Mouse (Mus musculus) intestine, embryonic 15.5 days (tissue): ENCODE results near the gene Rtn4rl2. TPM values are rescaled to one million over a fixed set of nuclear protein-coding genes. Genes with fewer than 3 reads are reported as not detected.
A peak's percentile ranks its signal among the peaks of the same experiment; 100 is the strongest.

Experiments
- ATAC-seq: fragments of 200-750 bp; cut with Nextera tagmentation; 2 replicates; pipeline ENCODE4 v1.8.0; 2017; ENCODE audit warnings: moderate TSS enrichment, moderate library complexity
- H3K27ac ChIP-seq: fragments of 300-500 bp; sonication (generic); 2 replicates; pipeline ENCODE4 v1.5.1; 2015; ENCODE audit warnings: mild to moderate bottlenecking, inconsistent platforms
- H3K27me3 ChIP-seq: fragments of 300-500 bp; sonication (generic); replicated peaks from 2 replicates; pipeline ENCODE4 v1.6.1; 2015; ENCODE audit warnings: inconsistent platforms
- H3K36me3 ChIP-seq: fragments of 300-500 bp; sonication (generic); 2 replicates; pipeline ENCODE4 v1.6.1; 2015; ENCODE audit warnings: inconsistent platforms
- H3K4me1 ChIP-seq: fragments of 300-500 bp; sonication (generic); replicated peaks from 2 replicates; pipeline ENCODE4 v1.6.1; 2015; ENCODE audit warnings: inconsistent platforms
- H3K4me2 ChIP-seq: fragments of 300-500 bp; sonication (generic); replicated peaks from 2 replicates; pipeline ENCODE4 v1.6.1; 2015; ENCODE audit warnings: mild to moderate bottlenecking, inconsistent platforms
- H3K4me3 ChIP-seq: fragments of 300-500 bp; sonication (generic); replicated peaks from 2 replicates; pipeline ENCODE4 v1.5.1; 2015; ENCODE audit warnings: inconsistent platforms
- H3K9ac ChIP-seq: fragments of 300-500 bp; sonication (generic); 2 replicates; pipeline ENCODE4 v1.6.1; 2015; ENCODE audit warnings: inconsistent platforms
- H3K9me3 ChIP-seq: fragments of 300-500 bp; sonication (generic); 2 replicates; pipeline ENCODE4 v1.6.1; 2016; ENCODE audit warnings: inconsistent platforms
- WGBS: fragments of 180-500 bp; shearing (Covaris S2); methylation state at CpG from one replicate; pipeline ENCODE4 v1.1.7; 2015; 5-methylcytosine and 5-hydroxymethylcytosine counted together
- polyA plus RNA-seq: library from polyadenylated mRNA; unstranded; fragments of >200 nt; fragmentation: Nextera tagmentation; extraction: Ambion mirVana; gene quantifications from 2 replicates; pipeline ENCODE4 v1.2.1, GENCODE M21; 2015

Rtn4rl2 gene
- polyA plus RNA-seq, 1 experiment from 2014 or later, result 1.2 TPM

- no peak overlapping the region for H3K9ac ChIP-seq
- no peak overlapping the region for H3K4me3 ChIP-seq
- H3K27ac ChIP-seq, result no peak overlapping the region
- H3K27me3 ChIP-seq, result 0 out of 2 replicates have a peak, but pooled peaks cover 2% of the 10 kb centered on the region
- H3K4me2 ChIP-seq, result no peak overlapping the region
- ATAC-seq, result peak; percentile 66
- H3K9me3 ChIP-seq, result no peaks in the 10 kb centered on the region
- H3K4me1 ChIP-seq, result no peaks in the 10 kb centered on the region
- no peaks in the 10 kb centered on the region for H3K36me3 ChIP-seq
- WGBS, result 34% methylated on average over 4 of the region's 4 CpGs
These were observed 9.1 kb upstream of the Rtn4rl2 start for GRCm38 (mm10) chr2:84895495-84896198.

GRCm38 (mm10) chr2:84893359-84893758 lies 6.8 kb upstream of the Rtn4rl2 start:
- Histone ChIP-seq H3K4me1 (peaks cover 10% of the 10 kb centered on the region; the same call in 1 of the 2 replicates), H3K27ac (no peak overlapping the region), H3K36me3 (no peaks in the 10 kb centered on the region), H3K4me2 (no peak overlapping the region), H3K9ac (no peak overlapping the region), H3K4me3 (no peak overlapping the region), H3K27me3 (peaks cover 12% of the 10 kb centered on the region), H3K9me3 (no peaks in the 10 kb centered on the region)
- WGBS, result 50% methylated on average over 6 of the region's 6 CpGs
- ATAC-seq, result no peak

DNA sequence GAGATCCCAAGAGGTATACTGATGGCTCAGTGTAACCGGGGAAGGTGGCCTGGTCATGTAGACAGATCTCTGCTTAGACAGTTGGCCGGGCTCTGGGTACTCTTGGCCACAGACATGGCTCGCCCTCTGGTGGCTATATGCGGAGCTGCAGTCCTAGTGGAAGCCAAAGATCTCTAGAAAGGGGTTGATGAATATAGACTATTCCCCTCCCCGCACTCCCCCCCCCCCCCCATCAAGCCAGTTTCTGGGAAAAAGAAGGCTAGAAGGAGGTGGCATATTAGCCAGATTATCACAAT lies 3.5 kb upstream of the Rtn4rl2 start:
- no peaks in the 10 kb centered on the region for H3K36me3 ChIP-seq
- no peak overlapping the region for H3K9ac ChIP-seq
- WGBS, result 2% methylated on average over 5 of the region's 5 CpGs
- H3K9me3 ChIP-seq, result no peaks in the 10 kb centered on the region
- peak; percentile 50; the same call in 1 of the 2 replicates for ATAC-seq
- H3K27me3 ChIP-seq, result peaks cover 44% of the 10 kb centered on the region
- no peak overlapping the region for H3K4me2 ChIP-seq
- no peak overlapping the region for H3K27ac ChIP-seq
- H3K4me1 ChIP-seq, result peaks cover 29% of the 10 kb centered on the region
- no peak overlapping the region for H3K4me3 ChIP-seq

GRCm38 (mm10) chr2:84889316-84890044 lies 3.0 kb upstream of the Rtn4rl2 start:
- Histone ChIP-seq H3K9ac (no peak overlapping the region; the same call in 1 of the 2 replicates), H3K4me1 (peaks cover 29% of the 10 kb centered on the region), H3K4me2 (peak overlapping the region; percentile 73), H3K4me3 (peak overlapping the region; percentile 27), H3K9me3 (no peaks in the 10 kb centered on the region), H3K36me3 (no peaks in the 10 kb centered on the region), H3K27me3 (peaks cover 49% of the 10 kb centered on the region), H3K27ac (no peak overlapping the region)
- 16% methylated on average over 14 of the region's 14 CpGs for WGBS
- ATAC-seq, result 0 out of 2 replicates have a peak, but pooled peaks have one; percentile 11

- ATAC-seq, result 0 out of 2 replicates have a peak, but pooled peaks have one; percentile 16
These were observed 2.3 kb upstream of the Rtn4rl2 start for GRCm38 (mm10) chr2:84888657-84889315.

GRCm38 (mm10) chr2:84887411-84888271 lies 1.1 kb upstream of the Rtn4rl2 start:
- peak; percentile 54 for ATAC-seq
- peaks cover 66% of the 10 kb centered on the region for H3K27me3 ChIP-seq
- H3K9me3 ChIP-seq, result no peaks in the 10 kb centered on the region
- H3K4me2 ChIP-seq, result peak overlapping the region; percentile 98
- peak overlapping the region; percentile 59 for H3K4me3 ChIP-seq
- no peak overlapping the region; the same call in 1 of the 2 replicates for H3K9ac ChIP-seq
- under 1% methylated on average over 58 of the region's 58 CpGs for WGBS
- no peak overlapping the region for H3K27ac ChIP-seq
- H3K4me1 ChIP-seq, result peaks cover 38% of the 10 kb centered on the region
- no peaks in the 10 kb centered on the region for H3K36me3 ChIP-seq

More at GRCm38 (mm10) chr2:84888657-84889315, 2.3 kb upstream of the Rtn4rl2 start:
- H3K27me3 ChIP-seq, result peaks cover 56% of the 10 kb centered on the region
- no peak overlapping the region for H3K27ac ChIP-seq
- 2% methylated on average over 28 of the region's 28 CpGs for WGBS
- peak overlapping the region; percentile 27 for H3K4me3 ChIP-seq
- H3K9me3 ChIP-seq, result no peaks in the 10 kb centered on the region
- H3K4me2 ChIP-seq, result peak overlapping the region; percentile 73
- peaks cover 31% of the 10 kb centered on the region for H3K4me1 ChIP-seq
- H3K36me3 ChIP-seq, result no peaks in the 10 kb centered on the region
- no peak overlapping the region; the same call in 1 of the 2 replicates for H3K9ac ChIP-seq

- H3K4me1 ChIP-seq, result peaks cover 40% of the 10 kb centered on the region
- ATAC-seq, result peak; percentile 34
- H3K36me3 ChIP-seq, result no peaks in the 10 kb centered on the region
These were observed 341 bp upstream of the Rtn4rl2 start for GRCm38 (mm10) chr2:84886821-84887281.

DNA sequence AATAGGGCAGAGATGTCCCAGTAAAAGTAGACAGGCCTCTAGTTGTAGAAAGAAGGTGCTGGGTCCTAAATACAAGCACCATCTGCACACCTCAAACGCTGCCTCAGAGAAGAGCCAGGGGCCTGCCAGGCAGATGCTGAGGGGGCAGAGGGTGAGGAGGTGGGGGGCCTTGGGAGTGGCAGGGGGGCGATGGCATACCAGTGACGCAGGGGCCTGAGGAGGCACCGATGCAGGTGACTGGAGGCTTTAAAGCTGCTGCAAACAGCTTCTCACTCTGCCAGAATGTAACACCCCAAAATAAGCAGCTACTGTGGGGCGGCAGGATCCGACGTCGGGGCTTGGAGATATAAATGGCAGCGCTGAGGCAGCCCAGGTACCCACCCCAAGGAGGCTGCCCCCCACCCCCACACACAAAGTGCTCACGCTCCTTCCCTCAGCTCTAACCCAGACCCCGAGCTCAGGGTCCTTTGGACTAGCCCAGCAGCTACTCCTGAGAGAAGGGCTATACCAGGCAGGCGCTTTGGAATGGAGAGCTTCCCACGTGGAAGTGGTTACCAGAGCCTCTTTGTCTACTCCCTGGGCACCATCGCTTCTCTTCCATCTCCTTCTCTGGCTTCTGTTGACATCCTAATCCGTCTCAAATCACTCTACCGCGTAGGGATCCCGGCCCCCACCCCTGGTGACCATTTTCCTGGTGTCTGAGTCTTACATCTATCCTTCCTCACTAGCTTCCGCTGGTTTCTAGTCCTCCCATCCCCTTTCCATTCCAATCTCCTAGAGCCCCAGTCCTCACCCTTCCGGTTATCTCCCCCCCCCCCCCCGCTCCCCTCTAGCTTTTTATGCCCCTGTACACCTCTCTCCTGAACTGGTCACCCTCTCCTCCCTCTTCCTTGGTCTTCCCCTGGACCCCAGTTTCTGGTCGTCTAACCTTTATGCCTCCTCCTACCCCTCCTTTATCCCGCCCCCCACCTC lies 1.1 kb downstream of the Rtn4rl2 start:
- peaks cover 40% of the 10 kb centered on the region for H3K4me1 ChIP-seq
- peaks cover 80% of the 10 kb centered on the region for H3K27me3 ChIP-seq
- H3K4me3 ChIP-seq, result 0 out of 2 replicates have a peak overlapping the region, but pooled peaks have one; percentile 59
- 20% methylated on average over 20 of the region's 23 CpGs for WGBS
- peak overlapping the region; percentile 98 for H3K4me2 ChIP-seq
- H3K9me3 ChIP-seq, result no peaks in the 10 kb centered on the region
- no peak for ATAC-seq
- H3K9ac ChIP-seq, result no peak overlapping the region
- no peak overlapping the region for H3K27ac ChIP-seq
- H3K36me3 ChIP-seq, result no peaks in the 10 kb centered on the region

More at GRCm38 (mm10) chr2:84886821-84887281, 341 bp upstream of the Rtn4rl2 start:
- H3K9ac ChIP-seq, result peak overlapping the region; percentile 39
- H3K27me3 ChIP-seq, result peaks cover 74% of the 10 kb centered on the region
- no peaks in the 10 kb centered on the region for H3K9me3 ChIP-seq
- H3K27ac ChIP-seq, result no peak overlapping the region
- H3K4me2 ChIP-seq, result peak overlapping the region; percentile 98
- peak overlapping the region; percentile 59 for H3K4me3 ChIP-seq
- WGBS, result under 1% methylated on average over 38 of the region's 39 CpGs

DNA sequence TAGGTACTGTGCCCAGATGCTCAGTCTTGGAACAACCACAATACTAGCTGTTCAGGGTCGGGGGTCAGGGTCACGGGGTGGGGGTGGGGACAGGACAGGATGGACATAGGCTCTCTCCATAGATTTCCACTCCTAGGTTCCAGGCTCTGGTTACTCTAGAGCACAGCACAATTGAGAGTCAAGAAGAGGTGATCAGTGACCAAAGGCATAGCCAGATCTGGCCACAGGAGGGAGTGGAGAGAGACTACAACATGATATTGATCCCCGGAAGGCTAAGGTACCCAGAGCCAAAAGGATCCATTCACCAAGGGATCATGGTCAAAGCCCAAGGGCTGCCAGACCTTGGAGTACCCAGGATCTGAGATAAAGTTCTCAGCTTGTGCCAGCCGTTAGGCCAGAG lies 1.9 kb downstream of the Rtn4rl2 start:
- Histone ChIP-seq H3K27ac (no peak overlapping the region), H3K9ac (no peak overlapping the region), H3K4me3 (no peak overlapping the region), H3K27me3 (peaks cover 79% of the 10 kb centered on the region), H3K36me3 (no peaks in the 10 kb centered on the region), H3K4me2 (no peak overlapping the region), H3K9me3 (no peaks in the 10 kb centered on the region), H3K4me1 (peaks cover 40% of the 10 kb centered on the region)
- WGBS, result 40% methylated on average over 4 of the region's 4 CpGs
- no peak for ATAC-seq

DNA sequence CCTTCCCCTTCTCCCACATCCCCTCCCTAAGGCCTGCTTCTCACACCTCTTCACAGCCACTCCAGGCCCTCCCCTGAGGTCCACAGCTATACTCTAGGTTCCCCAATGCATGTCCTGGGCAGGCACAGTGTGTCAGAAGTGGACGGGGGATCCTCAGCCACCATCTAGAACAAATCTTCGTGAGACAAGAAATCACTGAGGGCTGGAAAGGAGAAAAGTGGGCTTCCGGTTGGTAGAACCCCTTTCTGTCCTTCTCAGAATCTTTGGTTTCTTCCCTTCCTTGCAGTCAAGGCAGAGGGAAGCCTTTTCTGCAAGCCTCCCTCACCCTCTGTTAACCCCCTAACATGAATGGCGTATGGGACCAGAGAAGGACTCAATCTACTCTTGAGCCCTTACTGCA lies 2.6 kb downstream of the Rtn4rl2 start:
- WGBS, result 74% methylated on average over 4 of the region's 4 CpGs
- peaks cover 72% of the 10 kb centered on the region for H3K27me3 ChIP-seq
- H3K27ac ChIP-seq, result no peak overlapping the region
- peak overlapping the region; percentile 43; the same call in 1 of the 2 replicates for H3K4me2 ChIP-seq
- no peak for ATAC-seq
- no peak overlapping the region for H3K4me3 ChIP-seq
- no peaks in the 10 kb centered on the region for H3K36me3 ChIP-seq
- H3K4me1 ChIP-seq, result peaks cover 33% of the 10 kb centered on the region
- no peak overlapping the region for H3K9ac ChIP-seq
- no peaks in the 10 kb centered on the region for H3K9me3 ChIP-seq
